Mouse (Mus musculus) right cerebral cortex, adult 2 months (tissue): ENCODE results near the gene Foxk2.

ENCODE experiments used
- DNase-seq, 2 experiments: peaks; one replicate each; pipeline ENCODE4 v3.0.0; 2021 to 2022; ENCODE audit warnings: low spot score in 2 of 2

The Foxk2 gene

DNA sequence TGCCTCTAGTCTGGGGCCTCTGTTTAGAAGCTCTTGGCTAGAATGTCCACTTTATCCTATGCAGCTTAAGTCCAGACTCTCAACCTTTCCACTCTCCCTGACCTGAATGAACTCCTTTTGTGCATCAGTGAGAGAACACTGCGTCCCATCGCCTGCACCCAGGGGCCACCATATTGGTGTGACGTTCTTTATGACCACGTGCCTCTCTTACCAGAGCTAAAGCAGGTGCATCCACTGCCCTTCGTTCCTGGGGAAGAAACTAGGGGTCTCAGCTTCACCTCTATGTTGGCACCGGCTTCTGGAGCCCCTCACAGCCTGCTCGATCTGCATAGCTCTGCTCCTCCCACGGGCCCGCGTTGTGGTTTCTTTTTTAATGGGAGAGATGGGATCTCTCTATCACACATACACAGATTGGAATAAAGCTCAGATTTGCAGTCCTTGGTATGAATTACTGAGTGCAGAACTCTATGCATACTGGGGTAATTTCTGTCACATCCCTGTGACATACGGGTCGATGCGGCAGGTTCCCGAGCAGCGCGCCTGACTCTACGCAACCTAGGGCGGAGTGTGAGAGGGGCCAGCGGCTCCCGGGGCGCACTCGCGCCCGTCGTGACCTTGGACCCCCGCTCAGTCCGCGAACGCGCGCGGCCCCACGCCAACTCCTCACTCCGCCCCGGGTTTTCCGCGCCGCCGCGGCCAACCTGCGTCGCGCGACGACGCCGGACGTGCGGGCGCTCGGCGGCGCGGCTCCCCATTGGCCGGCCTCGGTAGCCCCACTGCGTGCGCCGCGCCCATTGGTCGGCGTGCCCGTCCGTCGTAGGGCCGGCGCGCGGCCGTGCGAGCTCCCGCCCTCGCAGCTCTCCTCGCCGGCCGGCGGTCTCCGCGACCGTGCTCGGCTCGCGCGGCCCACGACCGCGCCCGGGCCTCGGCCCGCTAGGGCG lies at the start of gene Foxk2:
Gene Foxk2, plus strand, starts transcription at position 831 of the 941 bp plus-strand sequence.
- DNase-seq: peak; percentile 83 to 86

DNA sequence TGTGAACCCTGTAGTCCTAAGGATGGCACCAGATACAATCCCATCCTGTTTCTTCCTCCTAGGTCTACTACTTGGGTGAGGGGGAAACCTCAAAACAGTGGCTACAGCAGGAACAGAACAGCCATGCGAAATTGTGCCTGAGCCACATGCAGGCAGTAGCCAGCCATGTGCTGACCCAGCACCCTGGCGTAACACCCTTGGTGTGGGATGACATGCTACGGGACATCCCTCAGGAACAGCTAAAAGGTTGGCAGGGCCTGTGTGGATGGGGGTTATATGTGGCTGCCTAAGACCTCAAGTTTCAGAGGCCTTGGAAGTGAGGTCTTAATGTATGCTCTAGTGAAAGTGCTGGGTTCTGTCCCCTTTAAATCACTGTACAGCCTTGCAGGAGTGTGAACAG lies 43.0 kb upstream of the Foxk2 start:
- no peak for DNase-seq

DNA sequence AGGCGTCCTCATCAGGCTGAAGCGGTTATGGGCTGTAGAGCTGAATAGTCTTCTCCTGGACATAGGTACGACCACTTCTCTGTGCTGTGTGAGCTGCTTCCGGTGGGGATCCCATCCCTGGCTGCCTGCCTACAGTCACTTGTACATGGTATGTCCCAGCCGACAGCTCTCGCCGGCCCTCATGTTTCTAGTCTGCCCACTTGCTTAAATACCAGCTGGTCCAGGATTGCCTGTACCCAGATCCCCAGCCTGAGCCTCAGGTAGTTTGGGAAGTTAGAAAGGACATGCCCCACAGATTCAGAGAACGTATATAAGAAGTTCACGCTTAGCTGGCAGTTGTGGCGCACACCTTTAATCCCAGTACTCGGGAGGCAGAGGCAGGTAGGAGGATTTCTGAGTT lies 40.0 kb upstream of the Foxk2 start:
- DNase-seq: no peak

GRCm38 (mm10) chr11:121220771-121221170 lies 39.0 kb upstream of the Foxk2 start:
- no peak for DNase-seq

- DNase-seq: no peak
Measured at GRCm38 (mm10) chr11:121221321-121222010, 38.3 kb upstream of the Foxk2 start.

- DNase-seq: no peak
Measured at GRCm38 (mm10) chr11:121228129-121229017, 31.4 kb upstream of the Foxk2 start.

DNA sequence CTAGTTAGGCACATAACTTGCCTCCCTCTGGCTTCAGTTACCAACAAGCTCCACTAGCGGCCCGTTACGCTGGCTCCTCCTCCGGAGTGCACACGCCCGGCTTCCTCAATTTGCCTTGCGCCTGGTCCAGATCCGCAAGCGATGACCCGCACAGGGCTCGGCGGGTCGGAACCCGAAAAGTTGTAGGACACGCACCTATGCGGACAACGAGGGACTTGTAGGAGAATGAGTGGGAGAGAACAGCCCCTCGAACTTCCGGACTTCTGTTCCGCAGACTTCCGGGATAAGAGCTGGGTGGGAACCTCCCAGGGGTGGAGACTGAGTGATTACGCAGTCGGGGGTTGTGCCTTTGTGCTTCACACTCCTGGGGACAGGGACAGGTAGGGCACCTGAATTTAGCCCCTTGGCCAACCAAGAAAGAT lies 30.8 kb upstream of the Foxk2 start, which contains the start of gene Cybc1:
Gene Cybc1, minus strand, starts transcription at position 305 of the 422 bp plus-strand sequence.
- DNase-seq: peak; percentile 73 to 76

DNA sequence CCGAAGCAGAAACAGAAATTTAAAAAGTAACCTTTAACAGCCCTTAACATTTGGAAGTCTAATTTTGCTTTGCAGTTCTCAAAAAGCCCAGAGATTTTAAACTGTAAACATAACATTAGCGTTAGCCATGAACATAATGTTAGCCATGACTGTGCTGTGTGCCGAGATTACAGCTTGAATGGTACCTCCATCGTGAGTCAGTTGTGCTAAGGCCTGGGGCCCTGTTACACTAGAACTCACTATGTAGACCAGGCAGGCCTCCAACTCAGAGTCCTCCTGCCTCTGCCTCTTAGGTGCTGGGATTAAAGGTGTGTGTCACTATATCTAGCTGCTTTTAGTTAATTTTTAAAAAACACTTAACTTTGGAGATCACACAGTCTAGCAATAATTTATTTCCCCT lies 28.6 kb upstream of the Foxk2 start:
- no peak for DNase-seq

DNA sequence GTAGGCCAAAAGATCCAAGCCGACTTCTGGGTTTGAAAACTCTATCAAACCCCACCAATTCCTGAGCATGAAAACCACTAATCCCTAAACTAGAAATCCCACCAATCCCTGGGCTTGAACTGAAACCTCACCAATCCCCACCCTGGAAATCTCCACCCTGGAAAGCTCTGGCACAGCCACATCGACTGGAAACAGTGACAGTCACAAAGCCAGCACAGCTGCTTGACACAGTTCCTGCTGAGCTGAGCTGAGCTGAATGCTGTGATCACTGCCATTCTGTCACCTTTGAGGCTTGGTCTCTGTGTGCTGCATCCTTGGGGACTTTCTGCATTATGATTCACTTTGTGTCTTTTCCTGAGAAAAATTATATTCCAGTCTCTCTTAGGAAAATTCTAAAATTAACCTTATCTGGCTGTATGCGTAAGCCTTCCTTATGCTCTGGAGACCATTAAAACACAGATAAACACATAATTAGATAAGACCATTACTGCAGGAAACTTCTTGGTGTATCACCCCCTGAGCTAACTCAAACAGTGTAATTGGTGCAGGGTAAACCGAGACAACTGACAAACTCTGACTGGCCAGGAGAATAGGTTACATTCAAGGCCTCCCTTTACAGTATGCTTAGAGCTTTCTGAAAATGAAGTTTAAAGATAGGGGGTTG lies 28.0 kb upstream of the Foxk2 start:
- peak in 1 of 2 experiments; percentile 24 for DNase-seq

- no peak for DNase-seq
Measured at GRCm38 (mm10) chr11:121232706-121233105, 27.1 kb upstream of the Foxk2 start.

GRCm38 (mm10) chr11:121235475-121236238 lies 24.1 kb upstream of the Foxk2 start:
- no peak for DNase-seq

DNA sequence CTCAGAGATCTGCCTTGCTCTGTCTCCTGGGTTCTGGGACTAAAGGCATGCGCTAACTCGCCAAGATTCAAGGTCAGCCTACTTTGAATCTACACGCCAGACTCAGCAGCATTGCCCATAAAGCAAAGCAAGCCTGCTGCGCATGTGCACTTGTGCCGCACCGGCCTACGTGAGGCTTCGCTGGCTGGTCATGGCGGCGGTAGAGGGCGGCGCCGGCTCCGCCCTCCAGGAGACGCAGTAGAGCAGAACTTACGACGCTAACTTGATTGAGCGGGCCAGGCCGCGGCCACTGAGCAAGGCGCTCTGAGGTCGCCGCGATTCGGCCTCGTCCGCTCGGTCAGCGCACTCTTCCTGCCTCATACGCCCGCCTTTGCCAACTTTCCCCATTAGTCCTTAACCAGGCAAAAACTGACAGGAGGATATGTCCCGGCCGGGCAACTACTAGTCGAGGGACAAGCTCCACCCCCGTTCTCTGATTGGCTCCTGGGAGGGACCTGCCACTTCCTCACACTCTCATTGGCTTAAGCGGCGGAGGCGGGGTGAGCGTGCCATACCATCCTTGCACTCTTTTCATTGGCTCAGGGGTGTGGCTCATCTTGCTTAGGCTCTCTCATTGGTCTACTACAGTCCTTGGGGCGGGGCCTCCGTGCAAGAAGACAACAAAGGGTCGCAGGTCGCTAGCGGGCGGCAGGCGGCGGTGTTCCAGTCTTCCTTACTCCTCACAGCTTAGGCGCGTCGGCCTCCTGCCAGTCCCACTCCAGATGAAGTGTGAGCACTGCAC lies 23.0 kb upstream of the Foxk2 start, which contains the start of gene Narf:
Gene Narf, plus strand, starts transcription at position 690 of the 781 bp plus-strand sequence.
- peak; percentile 98 to 99 for DNase-seq

GRCm38 (mm10) chr11:121237345-121238128 lies 22.3 kb upstream of the Foxk2 start:
- DNase-seq: peak; percentile 24 to 47

- DNase-seq: no peak
Measured at GRCm38 (mm10) chr11:121239669-121240068, 20.1 kb upstream of the Foxk2 start.

GRCm38 (mm10) chr11:121250196-121250595 lies 9.6 kb upstream of the Foxk2 start:
- no peak for DNase-seq

DNA sequence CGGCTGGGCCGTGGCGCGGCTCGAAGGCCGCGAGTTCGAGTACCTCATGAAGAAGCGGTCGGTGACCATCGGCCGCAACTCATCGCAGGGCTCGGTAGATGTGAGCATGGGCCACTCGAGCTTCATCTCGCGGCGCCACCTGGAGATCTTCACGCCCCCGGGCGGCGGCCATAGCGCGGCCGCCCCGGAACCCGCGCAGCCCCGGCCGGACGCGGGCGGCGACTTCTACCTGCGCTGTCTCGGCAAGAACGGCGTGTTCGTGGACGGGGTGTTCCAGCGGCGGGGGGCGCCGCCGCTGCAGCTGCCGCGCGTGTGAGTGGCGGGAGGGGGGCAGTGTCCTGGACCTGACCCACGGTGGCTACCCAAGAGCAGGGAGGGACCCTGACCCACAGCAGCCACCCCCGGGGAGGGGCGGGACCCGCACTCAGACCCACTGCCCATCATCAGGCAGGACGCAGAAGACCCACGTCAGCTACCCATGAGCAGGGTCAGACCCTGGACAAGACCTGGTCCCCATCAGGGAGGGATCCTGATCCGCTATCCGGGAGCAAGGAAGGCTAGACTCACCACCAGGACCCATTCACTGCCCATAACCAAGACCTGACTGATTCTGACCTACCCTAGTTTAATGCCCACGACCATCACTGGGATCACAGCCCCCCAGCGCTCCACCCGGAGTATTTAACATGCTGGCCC lies 569 bp downstream of the Foxk2 start:
- DNase-seq: peak in 1 of 2 experiments; percentile 42

DNA sequence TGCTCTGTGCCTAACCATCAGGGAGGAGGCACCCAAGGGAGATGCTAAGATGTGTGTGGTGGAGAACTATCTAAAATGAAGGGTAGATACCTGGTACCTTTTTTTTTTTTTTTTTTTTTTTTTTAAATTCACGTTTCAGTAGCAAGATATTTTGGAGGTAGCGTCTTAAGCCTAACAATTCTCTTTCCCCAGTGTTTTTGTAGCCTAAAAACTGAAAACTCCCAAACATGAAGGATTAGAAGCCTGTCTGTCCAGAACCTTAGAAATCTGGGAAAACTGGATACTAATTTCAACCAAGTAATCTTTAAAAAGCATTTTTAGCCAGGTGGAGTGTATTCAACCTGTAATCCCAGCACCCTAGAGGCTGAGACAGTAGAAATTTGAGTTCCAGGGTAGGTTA lies 1.3 kb downstream of the Foxk2 start:
- DNase-seq: no peak

DNA sequence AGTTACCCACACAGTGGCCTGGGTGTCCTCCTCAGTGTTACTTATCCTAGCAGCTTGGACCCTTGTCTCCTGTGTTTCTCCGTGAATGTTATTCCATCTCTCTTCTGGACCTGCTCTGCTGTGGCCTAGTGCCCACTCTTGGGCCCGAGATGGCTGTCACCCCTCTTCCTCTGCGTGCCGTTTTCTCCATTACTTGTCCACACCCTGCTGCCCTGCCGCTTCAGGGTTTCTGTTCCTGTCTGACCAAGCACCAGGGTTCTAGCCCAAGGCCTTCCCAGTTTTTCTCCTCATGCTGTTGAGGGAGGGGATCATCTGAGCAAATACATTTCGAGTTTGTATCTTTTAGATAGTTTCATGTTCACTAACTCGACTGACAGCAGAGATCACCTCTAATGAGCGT lies 17.7 kb downstream of the Foxk2 start:
- DNase-seq: no peak
